Mouse (Mus musculus) c-Kit-positive CD71-positive TER-119-negative erythroid progenitor cells, embryonic 14.5 days (primary cell): ENCODE results near the gene Accsl.

Source experiments
- DNase-seq: peaks from one replicate; pipeline ENCODE4 v3.0.0-alpha.2; 2013; ENCODE audit warnings: low read depth

Gene Accsl

DNA sequence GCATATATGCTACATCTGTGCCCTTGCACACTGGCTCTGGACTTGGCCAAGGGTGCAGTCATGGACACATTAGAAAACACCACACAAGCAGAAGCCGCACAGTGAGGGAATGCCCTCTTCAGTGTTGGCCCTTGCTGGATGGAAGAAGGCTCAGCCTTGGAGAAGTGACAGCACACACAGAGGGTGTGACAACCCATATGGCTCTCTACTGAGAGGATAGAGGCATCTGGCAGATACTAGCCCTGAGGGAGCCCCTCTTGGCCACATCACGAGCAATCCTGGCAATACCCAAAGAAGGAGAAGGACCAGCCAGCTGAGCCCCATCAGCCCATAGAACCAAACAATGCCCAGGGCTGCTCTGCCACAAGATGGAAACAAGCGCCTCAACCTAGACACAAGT is 5.6 kb upstream of the Accsl start:
- no peak for DNase-seq

DNA sequence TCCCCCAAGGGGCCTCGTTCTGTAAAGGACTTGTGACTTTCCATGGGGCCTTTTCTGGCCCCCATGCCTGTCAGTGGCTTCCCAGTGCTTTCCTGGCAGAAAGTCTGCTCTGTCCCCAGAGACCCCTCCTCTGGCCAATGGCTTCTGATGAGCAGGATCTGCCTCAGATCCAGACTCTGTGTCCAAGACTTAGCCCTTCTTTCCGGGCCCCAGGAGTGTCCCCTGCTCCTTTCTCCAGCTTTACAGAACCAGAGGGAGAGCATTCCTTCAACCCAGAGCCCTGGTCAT is 5.2 kb upstream of the Accsl start:
- no peak for DNase-seq

DNA sequence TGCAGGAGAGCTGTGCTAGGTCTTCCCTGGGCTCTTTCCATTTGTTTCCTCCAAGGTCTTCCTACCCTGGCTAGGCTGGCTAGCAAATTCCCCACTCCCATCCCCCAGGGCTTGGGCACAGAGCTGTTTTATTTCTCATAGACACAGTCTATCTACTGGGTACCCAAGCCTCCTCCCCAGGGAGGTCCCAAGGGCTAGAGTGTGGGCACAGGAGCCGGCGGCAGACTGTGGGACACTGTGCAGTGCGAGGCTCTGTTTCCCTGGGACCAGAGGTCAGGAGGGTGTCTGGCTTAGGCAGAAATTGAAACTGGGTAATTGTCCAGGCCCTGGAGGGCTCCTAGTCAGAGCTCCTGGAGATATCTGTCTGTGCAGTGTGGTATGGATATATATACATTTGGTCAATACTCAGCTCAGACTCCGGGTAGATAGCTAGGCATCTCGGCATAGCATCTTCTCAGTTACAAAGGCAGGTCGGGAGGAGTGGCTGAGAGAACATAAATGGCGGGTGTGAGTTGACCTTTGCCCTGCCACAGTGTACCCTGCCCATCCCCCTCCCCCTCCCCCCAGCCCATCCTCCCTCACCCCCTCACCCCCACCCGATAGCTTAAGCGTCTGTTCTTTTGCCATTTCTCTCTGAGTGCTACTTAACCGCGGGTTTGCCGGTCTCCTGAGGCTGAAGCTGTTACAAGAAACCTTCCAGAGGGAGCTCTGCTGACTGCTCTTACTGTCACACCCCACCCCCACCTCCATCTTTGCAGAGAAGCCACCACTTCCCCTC is 4.7 kb upstream of the Accsl start:
- no peak for DNase-seq

DNA sequence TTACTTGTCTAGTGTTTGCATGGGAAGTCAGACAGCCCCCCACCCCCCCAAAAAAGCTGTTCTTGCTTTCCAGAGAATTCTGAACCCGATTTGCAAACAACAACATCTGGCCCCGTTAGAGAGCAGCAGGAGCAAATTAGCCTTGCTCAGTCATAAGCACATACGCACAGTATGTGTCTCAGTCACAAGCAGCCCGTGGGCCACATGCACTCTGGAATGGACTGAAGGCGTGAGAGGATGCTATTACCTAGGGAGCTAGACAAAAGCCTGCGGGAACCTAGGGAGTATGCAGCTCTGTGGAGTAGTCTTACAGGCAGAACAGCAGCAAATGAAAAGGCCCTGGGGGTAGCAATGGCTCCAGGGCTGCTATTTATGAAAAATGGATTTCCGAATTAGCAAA is 3.3 kb upstream of the Accsl start:
- no peak for DNase-seq

DNA sequence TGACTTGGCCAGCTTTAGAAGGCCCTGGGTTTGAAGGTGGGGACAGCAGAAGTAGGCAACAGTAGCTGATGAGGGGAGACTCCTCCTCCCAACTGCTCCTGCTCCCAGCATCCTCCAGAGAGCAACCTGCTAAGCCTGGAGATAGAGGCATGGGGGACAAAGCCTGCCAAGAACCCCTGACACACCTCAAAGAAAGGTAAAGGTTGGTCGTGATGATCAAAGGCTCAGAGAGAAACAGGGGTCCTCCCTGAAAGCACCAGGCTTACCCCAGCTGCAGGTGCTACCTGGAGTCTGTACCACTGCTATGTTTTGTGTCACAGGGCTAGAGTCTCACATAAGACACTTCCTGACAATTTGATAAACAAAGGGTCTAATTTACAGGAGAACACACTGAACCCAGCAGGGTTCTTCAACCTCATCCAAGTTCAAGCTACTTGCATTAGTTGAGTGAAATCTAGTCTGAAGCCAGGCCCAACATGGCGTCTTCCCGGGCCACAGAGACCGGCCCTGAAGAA is 2.5 kb upstream of the Accsl start:
- DNase-seq = no peak

DNA sequence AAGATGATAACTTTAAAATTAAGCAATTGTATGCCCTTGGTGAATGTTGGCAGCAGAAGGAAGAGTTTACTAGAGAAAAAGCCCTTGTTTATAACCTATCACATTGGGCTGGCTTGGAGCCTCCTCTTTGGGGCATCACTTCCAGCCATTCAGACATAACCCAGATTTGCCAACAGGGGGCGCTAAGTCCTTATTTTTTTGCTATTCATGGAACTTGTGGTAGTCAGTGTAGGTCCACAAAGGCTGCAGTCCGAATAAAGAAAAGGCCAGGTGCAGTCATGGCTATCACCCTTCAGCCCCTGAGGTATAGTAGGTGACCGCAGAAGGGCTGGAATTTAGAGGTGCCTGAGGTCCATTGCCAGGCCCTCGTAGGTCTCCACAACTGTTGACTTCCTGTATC is 1.9 kb upstream of the Accsl start:
- peak; percentile 30 for DNase-seq

DNA sequence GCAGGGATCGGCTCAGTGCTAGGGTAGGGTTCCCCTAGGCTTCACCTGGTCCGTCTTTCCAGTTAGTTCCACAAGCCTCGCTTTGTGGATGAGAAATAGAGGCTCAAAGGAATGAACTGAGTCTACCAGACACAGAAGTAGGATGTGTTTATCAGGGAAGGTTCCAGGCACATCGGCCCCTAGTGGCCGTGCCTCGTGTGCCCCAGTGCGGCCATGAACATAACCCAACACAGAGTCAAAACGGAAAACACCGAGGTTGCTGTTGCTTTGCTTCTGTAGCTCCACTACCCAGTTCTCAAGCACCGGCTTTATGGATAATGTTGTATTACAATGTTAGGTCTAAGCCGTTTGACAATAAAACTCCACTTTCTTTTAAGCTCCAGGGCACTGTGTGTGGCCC is 391 bp downstream of the Accsl start:
- DNase-seq = no peak

DNA sequence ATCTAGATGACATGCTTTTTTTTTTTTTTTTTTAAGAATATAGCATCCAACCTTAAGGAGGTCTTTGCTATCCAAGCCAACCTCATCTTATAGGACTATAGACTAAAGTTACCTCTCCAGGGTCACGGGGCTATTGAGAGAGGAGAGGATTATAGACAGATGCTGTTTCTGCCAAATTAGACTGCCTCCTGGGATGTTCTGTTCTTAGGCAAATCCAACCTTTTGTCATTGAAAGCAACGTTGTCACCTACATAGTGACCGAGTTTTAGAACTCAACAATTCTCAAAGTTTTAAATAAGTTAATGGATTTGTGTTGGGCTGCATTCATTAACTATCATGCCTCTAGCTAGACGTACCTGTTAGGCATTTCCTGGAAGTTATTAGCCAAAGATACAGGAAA is 5.7 kb downstream of the Accsl start:
- DNase-seq = no peak

DNA sequence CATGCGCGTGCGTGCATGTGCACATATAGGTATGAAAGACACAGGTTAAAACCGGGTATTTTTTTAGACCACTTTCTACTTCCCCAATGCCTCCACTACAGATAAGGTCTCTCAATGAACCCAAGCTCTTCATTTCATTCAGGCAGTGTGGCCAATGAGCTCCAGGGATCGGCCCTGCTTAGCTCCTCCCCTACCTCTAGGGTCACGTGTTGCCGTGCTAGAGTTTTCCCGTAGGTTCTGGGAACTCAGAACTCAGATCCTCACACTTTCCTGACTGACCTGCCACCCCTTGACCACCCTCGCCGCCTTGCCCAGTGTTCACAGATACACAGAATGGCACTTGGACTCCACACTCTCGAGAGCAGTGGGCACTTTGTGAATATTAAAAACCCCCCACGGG is 10.1 kb downstream of the Accsl start:
- DNase-seq = no peak

DNA sequence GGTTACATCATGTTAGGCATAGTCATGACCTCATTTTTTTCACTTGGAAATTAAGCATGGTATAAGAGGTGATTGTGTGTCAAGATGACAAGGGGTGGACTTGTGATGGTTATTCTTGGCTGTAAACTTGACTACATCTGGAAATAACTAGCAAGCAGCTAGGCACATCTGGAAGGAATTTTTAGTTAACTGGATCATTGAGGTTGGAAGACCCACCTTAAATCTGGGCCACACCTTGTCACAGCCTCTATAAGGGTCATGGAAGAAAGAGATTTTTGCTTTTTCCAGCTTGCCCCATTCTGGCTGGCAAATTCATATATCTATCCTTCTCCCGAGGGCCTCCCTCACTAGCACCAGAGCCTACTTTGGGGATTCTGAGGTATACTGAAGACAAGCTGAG is 17.7 kb downstream of the Accsl start:
- DNase-seq = no peak

DNA sequence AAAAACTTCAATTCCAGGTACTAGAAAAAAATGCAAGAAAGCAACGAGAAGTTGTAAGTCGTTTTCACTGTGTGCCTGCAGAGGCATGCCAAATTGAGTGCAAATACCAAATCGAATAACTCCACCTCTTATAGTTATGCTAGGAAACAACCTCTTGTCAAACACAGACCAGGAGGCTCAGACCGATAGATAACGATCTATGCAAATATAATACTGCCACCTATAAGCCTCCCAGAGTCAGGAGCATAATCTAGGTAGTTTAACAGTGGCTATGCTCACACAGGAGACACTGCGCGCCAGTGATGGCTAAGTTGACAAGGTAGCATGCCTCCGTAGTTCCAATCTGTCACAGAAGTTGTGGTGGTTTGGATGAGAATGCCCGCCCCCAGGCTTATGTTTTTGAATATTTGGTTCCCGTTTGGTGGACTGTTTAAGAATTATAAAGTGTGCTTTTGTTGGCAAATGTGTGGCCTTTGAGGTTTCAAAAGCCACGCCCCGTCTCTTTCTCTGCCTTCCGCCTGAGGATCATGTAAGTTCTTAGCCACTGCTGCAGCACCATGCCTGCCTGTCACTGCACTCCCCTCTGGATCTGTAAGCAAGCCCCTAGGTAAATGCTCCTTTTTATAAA is 18.5 kb downstream of the Accsl start:
- no peak for DNase-seq

DNA sequence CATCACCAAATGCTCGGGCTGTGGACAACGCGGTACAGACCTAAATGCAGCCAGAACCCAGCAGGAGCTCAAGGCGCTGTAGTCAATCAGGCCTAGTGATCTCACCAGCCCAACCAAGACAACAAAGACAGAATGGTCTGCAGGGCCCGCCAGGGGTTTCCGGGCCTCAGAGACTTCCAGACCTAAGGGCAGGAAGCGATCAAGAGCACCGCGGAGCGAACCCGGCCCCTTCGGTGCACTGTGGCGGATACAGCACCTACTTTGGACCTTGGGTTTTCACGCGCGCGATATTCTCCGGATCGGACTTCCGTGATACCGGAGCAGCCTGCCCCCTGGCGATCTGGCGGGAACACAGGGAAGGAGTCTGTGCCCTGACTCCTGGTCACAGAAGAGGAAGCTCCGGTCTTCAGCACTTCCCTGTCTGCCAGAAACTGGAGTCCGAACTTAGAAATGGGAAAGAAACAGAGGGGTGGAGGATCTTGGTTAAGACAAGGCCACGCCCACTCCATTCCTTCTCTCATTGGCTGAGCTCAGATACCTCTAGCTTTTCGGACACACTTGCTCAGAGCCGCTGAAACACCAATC is 19.4 kb downstream of the Accsl start, which contains the start of gene Accs:
TSS of gene Accs (minus strand) at position 439 of the 585 bp plus-strand sequence.
- peak; percentile 63 for DNase-seq

DNA sequence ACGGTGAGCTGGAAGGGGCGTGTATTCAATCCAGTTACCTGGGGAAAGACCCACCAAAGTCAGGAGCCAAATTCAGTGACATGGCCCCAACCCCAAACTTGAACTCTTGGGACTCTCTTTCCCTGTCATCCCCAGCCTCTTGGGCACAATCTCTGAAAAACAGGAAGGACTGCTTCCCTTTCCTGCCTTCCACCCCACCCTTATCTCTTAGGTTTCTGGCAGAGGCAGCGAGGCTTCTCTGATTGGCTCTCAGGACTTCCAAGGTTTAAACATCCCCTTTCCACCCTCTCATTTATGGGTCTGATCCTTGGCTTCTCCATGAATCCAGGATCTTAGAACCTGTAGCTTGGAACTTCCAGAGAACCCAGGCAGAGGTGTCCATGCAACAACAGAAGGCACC is 27.6 kb downstream of the Accsl start:
- no peak for DNase-seq

DNA sequence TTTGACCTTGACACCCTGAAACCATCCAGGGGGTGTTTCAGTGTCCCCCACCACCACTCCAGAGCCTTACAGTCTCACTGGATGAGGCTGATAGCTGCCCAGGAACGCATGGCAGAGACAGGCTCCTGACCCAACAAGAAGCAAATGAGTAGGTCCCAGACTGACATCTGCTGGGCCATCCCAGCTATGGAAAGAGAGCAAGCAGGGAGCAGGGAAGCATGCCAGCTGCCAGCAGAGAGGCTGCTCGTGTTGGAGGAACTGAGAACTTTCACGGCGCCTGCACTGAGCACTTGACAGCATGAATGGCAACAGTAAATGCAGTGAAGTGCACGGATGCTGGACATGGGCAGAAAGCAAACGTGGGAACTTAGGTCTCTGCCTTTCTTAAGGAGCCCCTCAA is 28.8 kb downstream of the Accsl start:
- DNase-seq = no peak

DNA sequence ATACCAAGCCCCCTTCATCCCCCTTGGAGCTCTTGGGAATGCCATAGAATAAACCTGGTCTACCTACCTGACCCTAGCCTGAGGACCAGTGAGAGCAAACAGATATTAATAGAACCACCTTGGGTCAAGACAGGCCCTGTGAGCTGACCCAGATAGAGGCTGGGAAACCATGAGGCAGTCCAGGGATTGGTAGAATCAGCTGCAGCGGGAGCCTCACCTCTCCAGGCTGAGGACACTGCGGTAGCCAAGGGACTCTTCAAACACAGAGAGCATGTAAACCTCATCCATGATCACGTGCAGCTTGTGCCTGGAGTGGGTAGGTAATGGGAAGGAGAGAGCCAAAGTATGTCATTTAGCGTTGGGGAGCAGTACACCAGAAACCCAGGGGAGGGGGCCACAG is 30.0 kb downstream of the Accsl start:
- no peak for DNase-seq

DNA sequence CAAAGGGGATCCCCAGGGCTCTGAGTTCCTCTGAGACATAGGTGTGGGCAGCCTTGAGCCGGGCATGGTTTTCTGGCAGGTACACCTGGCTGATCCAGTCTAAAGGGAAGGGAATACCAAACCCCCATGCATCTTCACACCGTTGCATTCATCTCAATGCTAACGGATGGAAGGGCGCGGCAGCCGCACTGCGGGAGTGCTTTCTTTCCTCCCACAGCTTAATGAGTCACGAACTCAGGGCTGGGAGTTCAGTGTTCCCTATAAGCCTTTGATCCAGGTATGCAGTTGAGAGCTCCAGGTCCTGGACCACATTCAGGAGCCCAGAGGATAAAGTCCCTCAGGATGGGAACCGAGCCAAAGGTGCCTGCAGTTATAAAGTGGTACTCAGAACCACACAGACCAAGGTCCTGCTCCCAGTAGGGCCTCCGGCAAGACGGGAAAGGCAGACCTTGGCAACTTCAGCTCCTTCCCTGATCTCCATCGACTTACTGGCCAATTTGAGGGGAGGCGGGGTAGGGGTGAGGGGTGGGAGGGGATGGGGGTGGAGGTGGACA is 32.6 kb downstream of the Accsl start:
- DNase-seq = no peak

DNA sequence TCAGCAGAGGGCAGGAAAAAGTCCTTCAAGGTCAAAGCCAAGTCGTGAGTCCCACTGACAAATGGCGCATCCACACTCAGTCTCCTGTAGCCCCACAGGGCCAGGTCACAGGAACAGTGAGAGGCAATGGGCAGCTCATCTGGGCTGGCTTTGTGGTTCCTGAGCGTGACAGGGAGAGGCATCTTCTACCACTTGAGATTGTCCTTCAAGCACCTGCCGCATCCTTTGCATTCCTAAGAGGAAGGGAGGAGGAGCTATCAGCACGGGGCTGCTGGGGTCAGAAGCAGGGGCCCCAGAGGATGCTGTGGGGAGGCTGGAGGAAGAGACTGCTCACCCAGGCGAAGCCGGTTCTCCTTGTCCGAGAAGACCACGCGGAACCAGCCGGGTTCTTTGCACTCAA is 33.4 kb downstream of the Accsl start:
- no peak for DNase-seq

DNA sequence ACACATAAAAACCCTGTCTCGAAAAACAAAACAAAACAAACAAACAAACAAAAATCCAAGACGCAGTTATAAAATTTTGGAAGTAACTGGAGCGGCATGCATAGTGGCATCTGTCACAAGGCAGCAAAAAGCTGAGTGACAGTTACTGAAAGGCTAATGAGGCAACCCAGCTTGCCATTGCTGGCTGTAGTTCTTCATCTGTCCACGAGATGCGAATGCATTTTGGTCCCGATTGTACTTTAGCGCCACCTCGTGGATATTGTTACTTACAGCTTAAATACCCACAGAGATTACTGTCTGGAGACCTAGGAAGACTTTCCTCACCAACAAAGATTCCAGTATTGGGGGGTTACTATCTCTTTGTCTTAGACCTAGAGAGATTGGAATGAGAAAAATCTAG is 45.4 kb downstream of the Accsl start:
- DNase-seq = peak; percentile 94

DNA sequence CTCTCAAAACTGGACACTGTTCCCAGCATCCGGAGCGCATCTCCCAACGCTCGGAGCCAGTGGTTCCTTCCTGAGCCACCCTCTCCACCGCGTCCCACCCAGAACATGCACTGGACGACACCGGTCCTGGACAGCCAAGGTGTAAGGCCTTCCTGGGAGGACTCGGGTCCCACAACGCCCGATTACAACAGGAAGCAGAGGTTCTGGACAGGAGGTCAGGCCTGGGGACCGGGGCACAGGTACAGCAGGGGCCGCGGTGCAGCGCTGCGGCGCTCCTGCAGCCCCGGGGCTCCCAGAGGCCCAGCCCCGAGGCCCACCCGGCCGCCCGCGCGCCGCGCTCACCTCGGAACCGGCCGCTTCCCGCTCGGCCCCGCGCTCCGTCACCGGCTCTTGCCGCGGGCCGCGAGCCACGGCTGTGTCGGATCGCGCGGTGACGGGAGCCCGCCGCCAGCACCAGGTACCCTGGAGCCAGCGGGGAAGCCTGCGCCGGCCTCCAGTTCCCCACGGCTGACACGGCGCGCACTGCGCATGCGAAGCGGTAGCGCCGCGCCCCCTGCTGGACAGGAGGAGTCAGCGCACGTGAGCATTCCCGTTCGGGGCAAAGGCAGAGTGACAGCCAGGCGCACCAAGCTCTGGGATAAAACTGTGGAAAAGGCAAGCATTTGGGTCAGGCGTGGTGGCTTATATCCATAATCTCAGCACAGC is 46.8 kb downstream of the Accsl start, which contains the start of gene Ext2:
TSS of gene Ext2 (minus strand) at position 524 of the 705 bp plus-strand sequence.
- DNase-seq = peak; percentile 72

DNA sequence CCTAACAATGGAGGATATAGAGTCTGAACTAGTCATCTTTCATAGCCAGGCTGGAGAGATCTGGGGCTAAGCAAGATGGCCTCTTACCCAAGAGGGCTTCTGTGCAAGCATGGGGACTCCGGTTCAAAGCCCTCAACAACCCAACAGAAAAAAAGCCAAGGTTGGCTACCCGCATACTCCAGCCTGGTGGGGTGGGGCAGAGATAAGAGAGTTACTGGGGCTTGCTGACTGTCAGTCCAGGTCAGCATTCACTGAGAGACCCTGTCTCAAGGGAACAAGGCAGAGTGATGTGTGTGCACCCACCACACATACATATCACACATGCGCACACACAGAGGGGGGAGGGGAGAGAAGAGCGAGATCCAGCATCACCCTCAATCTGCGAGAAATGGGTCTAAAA is 51.2 kb downstream of the Accsl start:
- DNase-seq = no peak

DNA sequence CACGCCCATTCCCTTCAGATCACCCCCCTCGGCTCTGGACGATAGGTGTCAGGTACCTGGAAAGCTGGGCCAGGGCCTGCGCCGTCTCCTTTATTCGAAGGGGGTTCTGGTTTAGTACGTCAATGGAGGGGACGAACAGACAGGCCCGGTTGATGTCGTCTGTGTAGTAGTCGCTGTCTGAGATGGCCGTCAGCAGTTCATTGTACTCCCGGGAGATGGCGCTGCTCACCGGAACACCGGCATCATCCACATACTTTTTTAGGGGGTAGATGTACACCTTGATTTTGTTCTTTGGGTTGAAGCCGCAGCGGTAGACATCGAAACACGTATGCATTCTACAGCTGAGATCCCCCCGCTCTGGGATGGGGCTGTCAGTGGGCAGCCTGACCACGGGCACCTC is 55.6 kb downstream of the Accsl start:
- DNase-seq = no peak

DNA sequence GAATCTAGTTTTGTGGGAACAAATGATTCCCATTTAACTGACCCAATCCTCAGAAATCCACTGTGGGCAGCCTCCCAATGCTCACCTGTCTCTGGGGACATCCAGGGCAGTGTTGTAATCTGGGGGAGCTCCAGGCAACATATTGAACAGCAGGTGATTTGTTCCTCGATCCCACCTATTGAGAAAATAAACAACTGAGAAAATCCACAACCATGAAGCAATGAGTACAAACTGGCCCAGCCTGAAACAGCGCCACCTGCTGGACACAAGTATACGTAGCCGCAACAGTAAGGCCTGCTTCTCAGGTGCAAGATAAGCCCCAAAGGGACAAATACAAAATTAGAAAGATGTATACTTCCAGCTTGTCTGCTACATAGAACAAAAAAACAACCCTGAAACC is 57.1 kb downstream of the Accsl start:
- peak; percentile 55 for DNase-seq

DNA sequence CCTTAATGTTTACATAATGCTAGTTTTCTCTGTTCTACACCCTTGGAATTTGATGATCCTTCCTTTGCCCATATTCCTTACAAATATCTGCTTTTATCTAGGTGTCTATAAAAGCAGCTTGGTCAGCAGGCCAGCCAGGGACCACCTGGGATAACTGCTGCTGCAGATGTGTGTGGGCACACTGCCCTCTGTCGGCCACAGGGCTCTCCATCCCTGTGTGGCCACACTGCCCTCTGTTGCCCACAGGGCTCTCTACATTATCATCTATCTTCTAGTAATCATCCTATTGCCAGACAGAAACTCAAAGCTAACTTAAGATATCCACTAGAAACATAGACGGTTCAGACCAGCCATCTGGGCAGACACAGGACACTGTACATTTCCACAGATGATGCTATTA is 59.0 kb downstream of the Accsl start:
- no peak for DNase-seq
